Comparison of ENCODE assay signal across 8 mouse cellular contexts in genomic region chr9:121331438-121331837, GRCm38 (mm10). TPM values are rescaled to one million over a fixed set of nuclear protein-coding genes. Genes with fewer than 3 reads are reported as not detected.
A peak's percentile ranks its signal among the peaks of the same experiment; 100 is the strongest.
DNase-seq lines count a peak whose midpoint lies in the region; ATAC-seq and TF ChIP-seq lines count a peak whose summit lies in the region.

No protein-coding gene starts in this region.

- no peaks in the 10 kb centered on the region for H3K27me3 ChIP-seq in MEL (ENCODE audit: control insufficient read depth in 1 of 2, insufficient read depth in 2 of 2, low read length in 2 of 2)
- H3K27me3 ChIP-seq in embryonic facial prominence, embryonic 10.5 days (replicated peaks; ENCODE audit: low read depth, poor library complexity, severe bottlenecking): no peaks in the 10 kb centered on the region
- H3K27me3 ChIP-seq in hindbrain, embryonic 11.5 days (ENCODE audit: control insufficient read depth, insufficient read depth, low read length): no peaks in the 10 kb centered on the region
- no peaks in the 10 kb centered on the region for H3K27me3 ChIP-seq in midbrain, embryonic 10.5 days (ENCODE audit: low read depth, poor library complexity, severe bottlenecking)

- no peak overlapping the region for H3K9ac ChIP-seq in MEL (ENCODE audit: control insufficient read depth, low read depth, low read length, poor library complexity, severe bottlenecking)
- H3K9ac ChIP-seq in hindbrain, embryonic 11.5 days (ENCODE audit: low read depth, low read length): no peak overlapping the region

- H3K79me2 ChIP-seq in MEL (ENCODE audit: control insufficient read depth, insufficient read depth, low read length, poor library complexity): peaks cover 18% of the 10 kb centered on the region

- peak; percentile 44 to 54; a peak in 2 of 4 replicates for TF ChIP-seq EP300 in MEL (IDR thresholded peaks at IDR 0.05; ENCODE audit: low read depth in 1 of 2, low read length in 2 of 2)

- TF ChIP-seq CTCF in MEL (IDR thresholded peaks at IDR 0.05 in 2 of 3, conservative IDR thresholded peaks at IDR 0.05 in 1 of 3; ENCODE audit: control insufficient read depth in 1 of 3, insufficient read depth in 1 of 3, low read depth in 2 of 3, low read length in 3 of 3, poor library complexity in 1 of 3, severe bottlenecking in 1 of 3): no peak

- no peak overlapping the region for H3K4me3 ChIP-seq in MEL (ENCODE audit: control insufficient read depth in 1 of 2, insufficient read depth in 1 of 2, low read depth in 2 of 2, low read length in 2 of 2)
- no peak overlapping the region for H3K4me3 ChIP-seq in embryonic facial prominence, embryonic 10.5 days
- no peak overlapping the region for H3K4me3 ChIP-seq in hindbrain, embryonic 11.5 days (ENCODE audit: low read depth, low read length)
- peak overlapping the region; percentile 30; the same call in 1 of the 2 replicates for H3K4me3 ChIP-seq in midbrain, embryonic 10.5 days

- peaks cover 8 to 30% of the 10 kb centered on the region in 2 experiments; a peak in 3 of 4 replicates for H3K4me1 ChIP-seq in MEL (ENCODE audit: control insufficient read depth in 1 of 2, insufficient read depth in 2 of 2, low read length in 2 of 2)
- H3K4me1 ChIP-seq in embryonic facial prominence, embryonic 10.5 days: peaks cover 72% of the 10 kb centered on the region
- peaks cover 24% of the 10 kb centered on the region for H3K4me1 ChIP-seq in hindbrain, embryonic 11.5 days (replicated peaks; ENCODE audit: control insufficient read depth, insufficient read depth, low read length)
- H3K4me1 ChIP-seq in midbrain, embryonic 10.5 days: peaks cover 81% of the 10 kb centered on the region

- TF ChIP-seq POLR2A in MEL (IDR thresholded peaks at IDR 0.05; ENCODE audit: control insufficient read depth in 1 of 2, insufficient read depth in 1 of 2, low read depth in 1 of 2, low read length in 2 of 2, poor library complexity in 1 of 2): no peak

- DNase-seq in MEL (ENCODE audit: low read depth, low spot score): peak; percentile 76
- no peak for DNase-seq in embryonic facial prominence, embryonic 10.5 days (ENCODE audit: low spot score)
- DNase-seq in hindbrain, embryonic 11.5 days (ENCODE audit: low spot score): no peak
- peak; percentile 28 for DNase-seq in midbrain, embryonic 10.5 days (ENCODE audit: low spot score)
- DNase-seq in cerebellum, adult 11-12 months: no peak
- DNase-seq in left cerebral cortex, postnatal 10 days (ENCODE audit: extremely low spot score in 1 of 2, low spot score in 2 of 2): no peak
- no peak for DNase-seq in ovary, adult 18-20 months (ENCODE audit: low spot score)

- intact Hi-C loops in left cerebral cortex, postnatal 10 days (cut with DNase I): no loop called here

- H3K36me3 ChIP-seq in MEL (ENCODE audit: control insufficient read depth in 1 of 2, insufficient read depth in 2 of 2, low read length in 2 of 2): peaks cover 0 to 22% of the 10 kb centered on the region in 2 experiments; a peak in 2 of 4 replicates
- peaks cover 8% of the 10 kb centered on the region for H3K36me3 ChIP-seq in embryonic facial prominence, embryonic 10.5 days (replicated peaks)
- no peaks in the 10 kb centered on the region for H3K36me3 ChIP-seq in hindbrain, embryonic 11.5 days (ENCODE audit: control insufficient read depth, insufficient read depth, low read length)
- peaks cover 12% of the 10 kb centered on the region for H3K36me3 ChIP-seq in midbrain, embryonic 10.5 days

- H3K27ac ChIP-seq in MEL (ENCODE audit: control insufficient read depth, low read depth, low read length): peak overlapping the region; percentile 54
- H3K27ac ChIP-seq in embryonic facial prominence, embryonic 10.5 days (replicated peaks): peak overlapping the region; percentile 89
- H3K27ac ChIP-seq in hindbrain, embryonic 11.5 days (ENCODE audit: low read depth, low read length): peak overlapping the region; percentile 92
- peak overlapping the region; percentile 92 for H3K27ac ChIP-seq in midbrain, embryonic 10.5 days (replicated peaks)

- 30% methylated on average over 5 of the region's 5 CpGs for WGBS in embryonic facial prominence, embryonic 10.5 days
- 27% methylated on average over 5 of the region's 5 CpGs for WGBS in hindbrain, embryonic 11.5 days
- 28% methylated on average over 5 of the region's 5 CpGs for WGBS in midbrain, embryonic 10.5 days

- no peak overlapping the region for H3K4me2 ChIP-seq in hindbrain, embryonic 11.5 days (replicated peaks; ENCODE audit: low read depth, low read length)

- no peaks in the 10 kb centered on the region for H3K9me3 ChIP-seq in MEL (replicated peaks; ENCODE audit: insufficient read depth, low read length)
- H3K9me3 ChIP-seq in embryonic facial prominence, embryonic 10.5 days: no peaks in the 10 kb centered on the region
- no peaks in the 10 kb centered on the region for H3K9me3 ChIP-seq in hindbrain, embryonic 11.5 days (ENCODE audit: control insufficient read depth, low read length)
- no peaks in the 10 kb centered on the region; the same call in 1 of the 2 replicates for H3K9me3 ChIP-seq in midbrain, embryonic 10.5 days (replicated peaks)

- ATAC-seq in hindbrain, embryonic 11.5 days (ENCODE audit: low FRiP score): no peak; the same call in 1 of the 2 replicates
- no peak for ATAC-seq in erythroblast, adult 5-6 weeks (replicated peaks; ENCODE audit: low FRiP score, poor library complexity, severe bottlenecking)

- TF ChIP-seq RAD21 in MEL (IDR thresholded peaks at IDR 0.05; ENCODE audit: low read depth, low read length): no peak

TF ChIP-seq in MEL, 35 proteins besides CTCF, POLR2A, EP300 and RAD21 (continues in another document):
- TF ChIP-seq GATA1 (IDR thresholded peaks at IDR 0.05; ENCODE audit: low read depth, low read length) (peak; percentile 85; the same call in 1 of the 2 replicates), ELF1 (IDR thresholded peaks at IDR 0.05; ENCODE audit: low read depth, low read length) (0 out of 2 replicates have a peak, but pooled peaks have one; percentile 32), E2F4 (IDR thresholded peaks at IDR 0.05; ENCODE audit: borderline replicate concordance, low read depth, low read length) (no peak), ZC3H11A (IDR thresholded peaks at IDR 0.05; ENCODE audit: low read depth, low read length) (no peak), USF1 (IDR thresholded peaks at IDR 0.05; ENCODE audit: low read depth, low read length) (no peak), NRF1 (IDR thresholded peaks at IDR 0.05; ENCODE audit: insufficient read depth, low read depth, low read length, poor library complexity, severe bottlenecking) (no peak), SIN3A (IDR thresholded peaks at IDR 0.05; ENCODE audit: low read length) (peak; percentile 76), TCF12 (IDR thresholded peaks at IDR 0.05; ENCODE audit: low read depth, low read length) (peak; percentile 63), UBTF (IDR thresholded peaks at IDR 0.05; ENCODE audit: borderline replicate concordance, insufficient read depth, low read depth, low read length) (no peak), JUND (IDR thresholded peaks at IDR 0.05; ENCODE audit: low read depth, low read length) (no peak), MYB (IDR thresholded peaks at IDR 0.05; ENCODE audit: low read depth, low read length) (no peak), RCOR1 (IDR thresholded peaks at IDR 0.05; ENCODE audit: low read depth, low read length) (peak; percentile 24; the same call in 1 of the 2 replicates), BHLHE40 (IDR thresholded peaks at IDR 0.05; ENCODE audit: borderline replicate concordance, low read depth, low read length) (no peak; the same call in 1 of the 2 replicates), MXI1 (IDR thresholded peaks at IDR 0.05; ENCODE audit: low read depth, low read length) (no peak; the same call in 1 of the 2 replicates), CHD2 (IDR thresholded peaks at IDR 0.05; ENCODE audit: low read length) (no peak), TAL1 (IDR thresholded peaks at IDR 0.05; ENCODE audit: low read length) (0 out of 2 replicates have a peak, but pooled peaks have one; percentile 24), MAZ (IDR thresholded peaks at IDR 0.05; ENCODE audit: low read depth, low read length) (0 out of 2 replicates have a peak, but pooled peaks have one; percentile 29), MAFK (IDR thresholded peaks at IDR 0.05; ENCODE audit: borderline replicate concordance, low read depth, low read length) (no peak), SMC3 (IDR thresholded peaks at IDR 0.05; ENCODE audit: low read depth, low read length) (no peak), ZKSCAN1 (IDR thresholded peaks at IDR 0.05; ENCODE audit: low read depth, low read length) (no peak), POLR2AphosphoS2 (IDR thresholded peaks at IDR 0.05; ENCODE audit: low read length) (no peak), GABPA (IDR thresholded peaks at IDR 0.05; ENCODE audit: low read depth, low read length) (no peak), NELFE (IDR thresholded peaks at IDR 0.05; ENCODE audit: low read depth, low read length) (no peak)

RNA-seq across cellular contexts. Expression of gene Trak1, which starts 34.1 kb away (rescaled TPM):
- 15.3 and 16.2 TPM in 2 replicates for total RNA-seq in MEL (2012; rRNA removed)
- 10 to 100 TPM in 1 of 2 experiments, not detected in 1; 35.5 TPM for polyA plus RNA-seq in MEL (2012; ENCODE audit: insufficient read depth in 1 of 2, insufficient read length in 2 of 2, low read depth in 1 of 2, low replicate concordance in 2 of 2, missing spikeins in 1 of 2)
- 14.1 and 14.7 TPM in 2 replicates for polyA plus RNA-seq in embryonic facial prominence, embryonic 10.5 days (2016; fragmentation: Nextera tagmentation; extraction: Ambion mirVana)
- 19.8 and 21.2 TPM in 2 replicates for polyA plus RNA-seq in hindbrain, embryonic 11.5 days (2014; fragmentation: Nextera tagmentation; extraction: Ambion mirVana)
- 26.5 and 29.7 TPM in 2 replicates for polyA plus RNA-seq in midbrain, embryonic 10.5 days (2016; fragmentation: Nextera tagmentation; extraction: Ambion mirVana)
- total RNA-seq in erythroblast, adult 5-6 weeks (2015; ENCODE audit: low replicate concordance): 5.0 and 36.9 TPM in 2 replicates
- 3.0 and 6.7 TPM in 2 replicates for total RNA-seq in erythroblast, adult 5-6 weeks (2017; ENCODE audit: low replicate concordance)
- 100 to 1,000 TPM; 213 to 215 TPM for total RNA-seq in left cerebral cortex, postnatal 10 days (2021)

RNA-seq across cellular contexts. Expression of gene Ulk4, which starts 54.4 kb away (rescaled TPM):
- 21.8 and 31.1 TPM in 2 replicates for total RNA-seq in MEL (2012; rRNA removed)
- polyA plus RNA-seq in MEL (2012; ENCODE audit: insufficient read depth in 1 of 2, insufficient read length in 2 of 2, low read depth in 1 of 2, low replicate concordance in 2 of 2, missing spikeins in 1 of 2): 10 to 100 TPM in 1 of 2 experiments, not detected in 1; 26.6 TPM
- 140 TPM in 2 replicates for polyA plus RNA-seq in embryonic facial prominence, embryonic 10.5 days (2016; fragmentation: Nextera tagmentation; extraction: Ambion mirVana)
- 161 and 185 TPM in 2 replicates for polyA plus RNA-seq in hindbrain, embryonic 11.5 days (2014; fragmentation: Nextera tagmentation; extraction: Ambion mirVana)
- 147 and 155 TPM in 2 replicates for polyA plus RNA-seq in midbrain, embryonic 10.5 days (2016; fragmentation: Nextera tagmentation; extraction: Ambion mirVana)
- total RNA-seq in erythroblast, adult 5-6 weeks (2015; ENCODE audit: low replicate concordance): not detected in 2 replicates
- total RNA-seq in erythroblast, adult 5-6 weeks (2017; ENCODE audit: low replicate concordance): 0.34 and 3.9 TPM in 2 replicates
- total RNA-seq in left cerebral cortex, postnatal 10 days (2021): 1 to 10 TPM; 7.2 to 7.5 TPM

Comparison
In these comparisons a context has a peak if more than half of its experiments do, and no peak if none do; other contexts are left out.
1. DNase-seq: peak in MEL (single experiment) and midbrain, embryonic 10.5 days (single experiment); none in embryonic facial prominence, embryonic 10.5 days (single experiment), hindbrain, embryonic 11.5 days (single experiment), cerebellum, adult 11-12 months (single experiment), left cerebral cortex, postnatal 10 days (0 of 2) and ovary, adult 18-20 months (single experiment).
2. Peak in every context shown above with its lines, with median percentiles within 50 percentile points of each other: H3K27ac ChIP-seq.